Mouse (Mus musculus): ENCODE measurements around the gene Gnl3. TPM values are rescaled to one million over a fixed set of nuclear protein-coding genes. Genes with fewer than 3 reads are reported as not detected.

Gnl3 gene
- polyA plus RNA-seq, 1 experiment from 2014 or later: 67.4 TPM

GRCm38 (mm10) chr14:31004527-31004926 lies 14.4 kb downstream of the Gnl3 start:
- no peaks in the 10 kb centered on the region for H3K27me3 ChIP-seq (ENCODE audit: insufficient read depth, low read length)
- peaks cover 13% of the 10 kb centered on the region for H3K4me1 ChIP-seq (ENCODE audit: insufficient read depth)
- H3K36me3 ChIP-seq (replicated peaks; ENCODE audit: insufficient read depth, low read length): peaks cover 8% of the 10 kb centered on the region; the same call in 1 of the 2 replicates
- H3K9me3 ChIP-seq (ENCODE audit: low read length): no peaks in the 10 kb centered on the region
- no peak overlapping the region for H3K4me3 ChIP-seq (ENCODE audit: low read depth, low read length)
- TF ChIP-seq CTCF (IDR thresholded peaks at IDR 0.05; ENCODE audit: low read depth) (no peak), EP300 (IDR thresholded peaks at IDR 0.05; ENCODE audit: low read depth) (0 out of 2 replicates have a peak, but pooled peaks have one; percentile 20)
- no peak overlapping the region for H3K9ac ChIP-seq (replicated peaks)
- 49% methylated on average over 2 of the region's 2 CpGs for WGBS (ENCODE audit: insufficient replicate concordance)
- ATAC-seq: no peak
- H3K4me2 ChIP-seq (ENCODE audit: low read depth, low read length): no peak overlapping the region
- H3K27ac ChIP-seq (ENCODE audit: low read depth): no peak overlapping the region
- no peak for DNase-seq

- TF ChIP-seq CTCF (IDR thresholded peaks at IDR 0.05; ENCODE audit: low read depth): no peak
- TF ChIP-seq EP300 (IDR thresholded peaks at IDR 0.05; ENCODE audit: low read depth): no peak
- peak within 1 kb of the TSS; percentile 95 for H3K27ac ChIP-seq (ENCODE audit: low read depth)
- H3K4me1 ChIP-seq (ENCODE audit: insufficient read depth): peaks cover 13% of the 10 kb centered on the region
- H3K9me3 ChIP-seq (ENCODE audit: low read length): no peaks in the 10 kb centered on the region
- WGBS (ENCODE audit: insufficient replicate concordance): under 1% methylated on average over 81 of the region's 84 CpGs
- no peaks in the 10 kb centered on the region for H3K27me3 ChIP-seq (ENCODE audit: insufficient read depth, low read length)
- DNase-seq (peak; percentile 91), ATAC-seq (peak; percentile 92)
- peak within 1 kb of the TSS; percentile 92 for H3K9ac ChIP-seq (replicated peaks)
- peak within 1 kb of the TSS; percentile 84 for H3K4me3 ChIP-seq (ENCODE audit: low read depth, low read length)
- H3K36me3 ChIP-seq (replicated peaks; ENCODE audit: insufficient read depth, low read length): peaks cover 6% of the 10 kb centered on the region; the same call in 1 of the 2 replicates
- peak within 1 kb of the TSS; percentile 73 for H3K4me2 ChIP-seq (ENCODE audit: low read depth, low read length)
Measured at GRCm38 (mm10) chr14:31001307-31002205, 17.4 kb downstream of the Gnl3 start, which contains the start of the genes Glt8d1 and Spcs1. Gene Glt8d1 (plus strand): TSS chr14:31001400. Gene Spcs1 (minus strand): TSS chr14:31001672.

GRCm38 (mm10) chr14:31000816-31001306 lies 18.1 kb downstream of the Gnl3 start:
- peak overlapping the region; percentile 92 for H3K9ac ChIP-seq (replicated peaks)
- TF ChIP-seq EP300 (IDR thresholded peaks at IDR 0.05; ENCODE audit: low read depth) (no peak), CTCF (IDR thresholded peaks at IDR 0.05; ENCODE audit: low read depth) (peak; percentile 14; the same call in 1 of the 2 replicates)
- H3K27ac ChIP-seq (ENCODE audit: low read depth): peak overlapping the region; percentile 95
- peak overlapping the region; percentile 84 for H3K4me3 ChIP-seq (ENCODE audit: low read depth, low read length)
- no peak for DNase-seq
- peaks cover 6% of the 10 kb centered on the region; the same call in 1 of the 2 replicates for H3K36me3 ChIP-seq (replicated peaks; ENCODE audit: insufficient read depth, low read length)
- H3K4me1 ChIP-seq (ENCODE audit: insufficient read depth): peaks cover 13% of the 10 kb centered on the region
- peak overlapping the region; percentile 73 for H3K4me2 ChIP-seq (ENCODE audit: low read depth, low read length)
- H3K9me3 ChIP-seq (ENCODE audit: low read length): no peaks in the 10 kb centered on the region
- no peaks in the 10 kb centered on the region for H3K27me3 ChIP-seq (ENCODE audit: insufficient read depth, low read length)
- 1% methylated on average over 21 of the region's 21 CpGs for WGBS (ENCODE audit: insufficient replicate concordance)
- ATAC-seq: peak; percentile 2; the same call in 1 of the 2 replicates

GRCm38 (mm10) chr14:31000356-31000755 lies 18.6 kb downstream of the Gnl3 start:
- TF ChIP-seq EP300 (IDR thresholded peaks at IDR 0.05; ENCODE audit: low read depth) (no peak), CTCF (IDR thresholded peaks at IDR 0.05; ENCODE audit: low read depth) (no peak)
- DNase-seq (no peak), ATAC-seq (no peak)
- WGBS (ENCODE audit: insufficient replicate concordance): 45% methylated on average over 10 of the region's 10 CpGs
- Histone ChIP-seq H3K36me3 (replicated peaks; ENCODE audit: insufficient read depth, low read length) (peaks cover 6% of the 10 kb centered on the region; the same call in 1 of the 2 replicates), H3K27ac (ENCODE audit: low read depth) (peak overlapping the region; percentile 95), H3K9ac (replicated peaks) (peak overlapping the region; percentile 92), H3K27me3 (ENCODE audit: insufficient read depth, low read length) (no peaks in the 10 kb centered on the region), H3K9me3 (ENCODE audit: low read length) (no peaks in the 10 kb centered on the region), H3K4me2 (ENCODE audit: low read depth, low read length) (peak overlapping the region; percentile 73), H3K4me3 (ENCODE audit: low read depth, low read length) (peak overlapping the region; percentile 84), H3K4me1 (ENCODE audit: insufficient read depth) (peaks cover 13% of the 10 kb centered on the region)

- no peak for TF ChIP-seq CTCF (IDR thresholded peaks at IDR 0.05; ENCODE audit: low read depth)
- TF ChIP-seq EP300 (IDR thresholded peaks at IDR 0.05; ENCODE audit: low read depth): no peak
- H3K9ac ChIP-seq (replicated peaks): no peak overlapping the region
- peaks cover 6% of the 10 kb centered on the region; the same call in 1 of the 2 replicates for H3K36me3 ChIP-seq (replicated peaks; ENCODE audit: insufficient read depth, low read length)
- H3K27me3 ChIP-seq (ENCODE audit: insufficient read depth, low read length): no peaks in the 10 kb centered on the region
- ATAC-seq (no peak), DNase-seq (no peak)
- no peak overlapping the region for H3K4me3 ChIP-seq (ENCODE audit: low read depth, low read length)
- H3K27ac ChIP-seq (ENCODE audit: low read depth): no peak overlapping the region
- H3K4me2 ChIP-seq (ENCODE audit: low read depth, low read length): no peak overlapping the region
- peaks cover 7% of the 10 kb centered on the region for H3K4me1 ChIP-seq (ENCODE audit: insufficient read depth)
- no peaks in the 10 kb centered on the region for H3K9me3 ChIP-seq (ENCODE audit: low read length)
Measured at GRCm38 (mm10) chr14:30996417-30996816, 22.5 kb downstream of the Gnl3 start.

- H3K27ac ChIP-seq (ENCODE audit: low read depth): peak overlapping the region; percentile 70
- ATAC-seq: peak; percentile 36; the same call in 1 of the 2 replicates
- no peak overlapping the region for H3K9ac ChIP-seq (replicated peaks)
- H3K4me2 ChIP-seq (ENCODE audit: low read depth, low read length): no peak overlapping the region
- H3K36me3 ChIP-seq (replicated peaks; ENCODE audit: insufficient read depth, low read length): peaks cover 3% of the 10 kb centered on the region; the same call in 1 of the 2 replicates
- H3K4me3 ChIP-seq (ENCODE audit: low read depth, low read length): no peak overlapping the region
- no peaks in the 10 kb centered on the region for H3K9me3 ChIP-seq (ENCODE audit: low read length)
- no peaks in the 10 kb centered on the region for H3K27me3 ChIP-seq (ENCODE audit: insufficient read depth, low read length)
- 0 out of 2 replicates have a peak, but pooled peaks cover 3% of the 10 kb centered on the region for H3K4me1 ChIP-seq (ENCODE audit: insufficient read depth)
- no peak for DNase-seq
- no peak for TF ChIP-seq CTCF (IDR thresholded peaks at IDR 0.05; ENCODE audit: low read depth)
- TF ChIP-seq EP300 (IDR thresholded peaks at IDR 0.05; ENCODE audit: low read depth): no peak
- WGBS (ENCODE audit: insufficient replicate concordance): 64% methylated on average over 3 of the region's 3 CpGs
Measured at GRCm38 (mm10) chr14:30976222-30976621, 42.7 kb downstream of the Gnl3 start.

All from liver, postnatal 0 days (tissue).